Mouse (Mus musculus) WW6 (cell line): ENCODE measurements around the gene Cmip.

Experiments used
- DNase-seq: peaks from one replicate; pipeline ENCODE4 v3.0.0-alpha.2; 2013; ENCODE audit warnings: low read depth, low spot score

Cmip gene

GRCm38 (mm10) chr8:117257029-117257820, at the start of gene Cmip:
Gene Cmip (plus strand): TSS chr8:117257064.
- peak; percentile 38 for DNase-seq

GRCm38 (mm10) chr8:117209150-117209549, 47.7 kb upstream of the Cmip start:
- no peak for DNase-seq

- DNase-seq, result no peak
Measured at GRCm38 (mm10) chr8:117212100-117212499, 44.8 kb upstream of the Cmip start.

- DNase-seq, result no peak
Measured at GRCm38 (mm10) chr8:117217724-117218123, 39.1 kb upstream of the Cmip start.

GRCm38 (mm10) chr8:117222396-117222795, 34.5 kb upstream of the Cmip start:
- no peak for DNase-seq

GRCm38 (mm10) chr8:117224630-117225029, 32.2 kb upstream of the Cmip start:
- DNase-seq, result peak; percentile 67

- no peak for DNase-seq
Measured at GRCm38 (mm10) chr8:117226306-117226705, 30.6 kb upstream of the Cmip start.

GRCm38 (mm10) chr8:117227339-117227738, 29.5 kb upstream of the Cmip start:
- DNase-seq, result no peak

GRCm38 (mm10) chr8:117233199-117233598, 23.7 kb upstream of the Cmip start:
- DNase-seq, result no peak

GRCm38 (mm10) chr8:117236531-117236930, 20.3 kb upstream of the Cmip start:
- DNase-seq, result no peak

- DNase-seq, result no peak
Measured at GRCm38 (mm10) chr8:117240326-117240725, 16.5 kb upstream of the Cmip start.

- DNase-seq, result no peak
Measured at GRCm38 (mm10) chr8:117240841-117241494, 15.9 kb upstream of the Cmip start.

- DNase-seq, result no peak
Measured at GRCm38 (mm10) chr8:117241848-117242247, 15.0 kb upstream of the Cmip start.

GRCm38 (mm10) chr8:117242286-117242685, 14.6 kb upstream of the Cmip start:
- DNase-seq, result no peak

- no peak for DNase-seq
Measured at GRCm38 (mm10) chr8:117244601-117245000, 12.3 kb upstream of the Cmip start.

- DNase-seq, result no peak
Measured at GRCm38 (mm10) chr8:117248341-117248740, 8.5 kb upstream of the Cmip start.

GRCm38 (mm10) chr8:117251086-117251681, 5.7 kb upstream of the Cmip start:
- DNase-seq, result no peak

- no peak for DNase-seq
Measured at GRCm38 (mm10) chr8:117252650-117253049, 4.2 kb upstream of the Cmip start.

GRCm38 (mm10) chr8:117253390-117254269, 3.2 kb upstream of the Cmip start:
- no peak for DNase-seq

GRCm38 (mm10) chr8:117254496-117254895, 2.4 kb upstream of the Cmip start:
- DNase-seq, result no peak

- peak; percentile 73 for DNase-seq
Measured at GRCm38 (mm10) chr8:117256292-117256938, 449 bp upstream of the Cmip start.
